Mouse (Mus musculus): Measurements from ENCODE around the gene Map3k11.

The Map3k11 gene

GRCm38 (mm10) chr19:5710581-5710980, 22.0 kb downstream of the Map3k11 start:
- DNase-seq (ENCODE audit: low spot score): no peak

- DNase-seq (ENCODE audit: low spot score): peak; percentile 18
Observed at GRCm38 (mm10) chr19:5711218-5711617, 22.7 kb downstream of the Map3k11 start.

DNA sequence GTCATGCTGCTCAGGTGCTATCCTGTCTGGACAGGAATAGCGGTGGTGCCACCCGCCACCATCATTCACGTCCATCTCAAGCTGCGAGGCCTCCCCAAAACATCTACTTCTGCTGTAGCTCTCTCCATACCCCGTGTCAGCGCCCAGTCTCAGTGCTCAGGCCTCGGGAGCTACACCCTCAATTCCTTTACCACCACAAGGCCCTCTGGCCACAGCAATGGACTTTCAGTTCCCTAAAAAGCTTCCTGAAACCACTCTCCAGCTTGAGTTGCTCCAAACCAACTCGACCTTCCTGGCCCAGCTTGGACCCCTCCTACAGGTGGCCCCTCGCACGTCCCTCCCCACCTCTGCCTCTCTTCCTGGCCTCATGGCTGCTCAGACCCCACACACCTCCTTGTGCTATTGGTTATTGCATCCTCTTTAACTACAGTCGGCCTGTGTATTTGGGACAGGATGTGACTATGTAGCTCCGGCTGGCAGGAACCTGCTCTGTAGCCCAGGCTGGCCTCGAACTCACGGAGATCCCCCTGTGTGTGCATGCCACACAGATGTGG, 23.4 kb downstream of the Map3k11 start:
- DNase-seq (ENCODE audit: low spot score): no peak

DNA sequence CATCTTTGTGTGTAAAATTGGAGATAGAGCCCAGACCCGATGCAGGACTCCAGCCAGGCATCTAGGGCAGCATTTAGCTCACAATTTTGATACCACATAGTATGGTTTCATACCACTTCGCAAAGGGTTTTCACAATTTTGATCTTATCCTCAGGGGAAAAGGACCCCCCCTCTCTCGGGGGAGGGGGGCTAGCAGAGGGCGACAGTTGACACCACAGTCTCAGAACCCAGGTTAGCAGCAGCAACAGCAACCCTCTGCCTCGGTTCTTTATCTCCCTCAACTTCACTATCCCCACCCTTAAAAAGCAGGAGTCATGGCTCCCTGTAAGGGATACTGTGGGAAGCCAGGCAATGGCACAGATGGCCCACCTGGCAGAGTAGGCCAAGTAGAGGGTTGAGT, 24.7 kb downstream of the Map3k11 start:
- DNase-seq (ENCODE audit: low spot score): no peak

DNA sequence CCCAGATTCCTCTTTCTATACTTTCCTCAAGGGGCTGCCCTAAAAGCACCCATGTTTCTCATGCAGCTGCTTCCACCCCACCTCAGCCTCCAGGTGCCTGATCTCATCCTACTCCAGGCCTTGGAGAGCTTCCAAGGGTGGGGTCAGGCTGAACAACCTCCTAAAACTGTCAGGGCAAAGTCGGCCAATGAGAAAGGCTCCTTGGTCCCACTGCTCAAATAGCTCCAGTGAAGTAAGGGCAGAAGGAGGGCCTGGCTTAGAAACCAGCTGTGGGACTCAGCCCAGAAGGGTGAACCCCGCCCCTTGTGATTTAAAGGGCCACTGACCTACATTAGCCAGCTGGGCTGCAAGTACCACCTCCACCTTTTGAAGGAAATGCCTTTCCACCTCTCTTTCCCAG, 25.2 kb downstream of the Map3k11 start:
- DNase-seq (ENCODE audit: low spot score): no peak

DNA sequence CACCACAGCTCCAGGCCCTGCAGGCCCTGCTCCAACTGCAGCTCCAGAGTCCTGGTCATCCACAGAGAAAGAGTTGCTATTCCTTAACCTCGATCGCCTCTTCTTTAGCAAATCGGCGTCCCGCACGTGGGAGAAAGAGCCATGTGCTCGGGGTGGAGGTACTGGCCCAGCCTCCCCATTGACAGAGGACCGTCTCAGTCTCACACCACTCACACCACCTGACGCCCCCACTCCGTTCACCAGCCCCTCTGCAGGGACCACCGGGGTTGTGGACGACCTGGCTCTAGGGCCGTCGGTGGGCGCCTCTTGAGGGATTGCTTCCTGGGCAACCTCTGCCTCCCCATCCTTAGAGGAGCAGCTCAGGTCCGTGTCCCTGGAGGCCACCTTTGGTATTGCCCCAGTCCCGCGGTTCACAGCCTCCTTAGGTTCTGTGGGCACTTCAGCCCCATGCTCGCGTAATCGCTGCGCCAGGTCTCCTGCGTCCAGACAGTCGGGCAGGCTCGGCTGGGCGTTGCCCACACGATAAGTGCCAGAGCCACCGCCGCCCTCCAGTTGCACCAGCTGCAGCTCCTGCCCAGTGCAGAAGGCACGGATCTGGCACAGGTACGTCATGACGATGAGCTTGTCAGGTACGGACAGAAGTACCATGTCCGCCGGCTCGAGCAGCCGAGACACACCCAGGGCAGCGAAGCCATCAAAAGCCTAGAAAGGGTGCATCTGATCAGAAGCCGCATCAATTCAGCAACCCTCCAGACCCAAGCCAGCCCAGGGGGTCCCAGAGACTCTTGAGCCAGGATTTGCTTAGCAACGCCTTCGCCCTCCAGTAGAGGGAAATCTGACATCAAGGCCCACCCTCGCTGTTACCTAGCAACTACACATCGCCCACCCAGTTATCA, 27.5 kb downstream of the Map3k11 start:
- DNase-seq (ENCODE audit: low spot score): peak; percentile 73

DNA sequence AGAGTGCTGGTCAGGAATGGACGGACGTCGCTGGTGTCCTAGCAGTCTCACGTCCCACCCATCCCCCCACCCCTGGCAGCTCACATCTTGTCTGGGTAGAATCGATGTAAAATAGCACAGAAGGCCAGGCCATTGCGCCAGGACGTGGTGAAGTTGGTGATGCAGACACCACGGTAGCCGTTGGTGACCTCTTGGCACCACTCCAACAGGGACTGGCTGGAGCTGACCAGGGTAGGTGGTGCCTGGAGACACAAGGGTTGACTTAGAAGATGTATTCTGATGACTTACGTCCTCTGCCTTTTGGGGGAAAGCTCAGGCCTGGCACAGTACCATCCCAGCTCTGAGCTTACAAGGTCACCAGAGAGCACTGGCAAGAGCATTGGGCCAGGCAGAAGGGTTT, 28.4 kb downstream of the Map3k11 start:
- DNase-seq (ENCODE audit: low spot score): no peak

GRCm38 (mm10) chr19:5721233-5721632, 32.7 kb downstream of the Map3k11 start:
- no peak for DNase-seq (ENCODE audit: low spot score)

DNA sequence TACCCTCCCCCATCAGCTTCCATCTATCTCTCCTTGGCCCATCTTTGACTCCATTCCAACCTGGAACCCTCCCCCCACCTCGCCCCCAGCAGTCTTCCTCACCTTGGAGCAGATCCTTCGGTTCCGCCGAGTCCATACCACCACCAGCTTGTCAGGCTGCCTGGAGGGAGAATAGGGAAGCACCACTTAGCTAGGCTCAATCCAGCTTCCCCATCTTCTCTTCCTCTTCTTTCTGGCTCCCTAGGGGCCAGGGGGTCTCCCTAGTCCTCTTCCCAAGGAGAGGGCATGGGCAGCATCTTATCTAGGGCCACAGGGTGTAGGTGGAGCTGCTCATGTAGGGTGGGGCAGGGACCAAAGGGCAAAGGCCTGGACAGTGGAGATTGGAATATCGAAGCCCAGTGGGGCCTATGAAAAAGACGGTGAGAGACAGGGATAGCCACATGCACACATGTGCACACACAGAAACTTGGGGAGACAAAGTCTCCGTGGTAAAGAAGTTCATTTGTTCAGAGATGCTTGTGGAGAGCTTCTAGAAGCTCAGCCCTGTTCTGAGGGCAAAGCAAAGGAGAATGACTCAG, 34.4 kb downstream of the Map3k11 start:
- DNase-seq (ENCODE audit: low spot score): peak; percentile 53

- DNase-seq (ENCODE audit: low spot score): no peak
Observed at GRCm38 (mm10) chr19:5723934-5724548, 35.5 kb downstream of the Map3k11 start.

DNA sequence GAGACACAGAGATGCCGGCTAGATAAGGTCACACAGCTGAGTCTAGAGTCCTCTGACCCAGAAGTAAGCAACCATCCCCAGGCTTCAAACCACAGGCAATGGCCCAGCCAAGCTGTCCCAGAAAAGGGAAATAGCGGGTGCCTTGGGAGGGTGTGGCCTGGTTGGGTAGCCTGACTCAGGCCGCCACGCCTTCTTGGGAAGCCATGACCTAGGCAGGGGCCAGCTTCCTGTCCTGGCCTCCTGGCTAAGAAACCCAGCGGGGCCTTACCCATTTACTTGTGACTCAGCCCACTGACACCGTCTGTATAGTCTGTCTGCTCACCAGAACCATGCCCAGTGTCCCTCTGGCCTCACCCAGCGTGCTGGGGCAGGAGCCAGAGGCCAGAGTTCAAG, 36.0 kb downstream of the Map3k11 start:
- DNase-seq (ENCODE audit: low spot score): peak; percentile 75

GRCm38 (mm10) chr19:5725029-5725707, 36.6 kb downstream of the Map3k11 start:
- DNase-seq (ENCODE audit: low spot score): peak; percentile 50

- peak; percentile 69 for DNase-seq (ENCODE audit: low spot score)
Observed at GRCm38 (mm10) chr19:5725767-5726515, 37.4 kb downstream of the Map3k11 start, which contains the start of gene Ehbp1l1. TSS of gene Ehbp1l1 (minus strand) at chr19:5726317.

GRCm38 (mm10) chr19:5726961-5727578, 38.5 kb downstream of the Map3k11 start:
- DNase-seq (ENCODE audit: low spot score): peak; percentile 63

DNA sequence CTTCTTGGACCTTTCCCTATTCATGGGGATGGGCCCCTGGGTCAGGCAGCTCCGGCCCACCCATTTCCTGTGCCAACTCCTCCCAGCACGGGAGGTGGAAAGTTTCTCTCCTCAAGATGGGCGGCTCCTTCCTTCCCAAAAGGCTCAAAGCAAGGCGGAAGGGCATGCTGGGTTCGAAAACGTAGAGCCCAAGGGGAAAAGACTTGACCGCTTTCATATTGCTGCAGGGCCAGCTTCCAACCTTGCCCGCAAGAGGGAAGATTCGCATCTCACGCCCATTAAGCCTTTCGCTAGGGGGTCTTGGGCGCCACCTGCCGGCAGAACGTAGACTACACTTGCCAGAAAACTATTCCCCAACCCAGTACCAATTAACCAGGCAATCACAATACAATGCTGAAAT, 39.2 kb downstream of the Map3k11 start:
- DNase-seq (ENCODE audit: low spot score): peak; percentile 89

- no peak for DNase-seq (ENCODE audit: low spot score)
Observed at GRCm38 (mm10) chr19:5728631-5729443, 40.3 kb downstream of the Map3k11 start.

GRCm38 (mm10) chr19:5729444-5729815, 40.9 kb downstream of the Map3k11 start, which contains the start of gene Fam89b:
TSS of gene Fam89b (minus strand) at chr19:5729653.
- peak; percentile 83 for DNase-seq (ENCODE audit: low spot score)

DNA sequence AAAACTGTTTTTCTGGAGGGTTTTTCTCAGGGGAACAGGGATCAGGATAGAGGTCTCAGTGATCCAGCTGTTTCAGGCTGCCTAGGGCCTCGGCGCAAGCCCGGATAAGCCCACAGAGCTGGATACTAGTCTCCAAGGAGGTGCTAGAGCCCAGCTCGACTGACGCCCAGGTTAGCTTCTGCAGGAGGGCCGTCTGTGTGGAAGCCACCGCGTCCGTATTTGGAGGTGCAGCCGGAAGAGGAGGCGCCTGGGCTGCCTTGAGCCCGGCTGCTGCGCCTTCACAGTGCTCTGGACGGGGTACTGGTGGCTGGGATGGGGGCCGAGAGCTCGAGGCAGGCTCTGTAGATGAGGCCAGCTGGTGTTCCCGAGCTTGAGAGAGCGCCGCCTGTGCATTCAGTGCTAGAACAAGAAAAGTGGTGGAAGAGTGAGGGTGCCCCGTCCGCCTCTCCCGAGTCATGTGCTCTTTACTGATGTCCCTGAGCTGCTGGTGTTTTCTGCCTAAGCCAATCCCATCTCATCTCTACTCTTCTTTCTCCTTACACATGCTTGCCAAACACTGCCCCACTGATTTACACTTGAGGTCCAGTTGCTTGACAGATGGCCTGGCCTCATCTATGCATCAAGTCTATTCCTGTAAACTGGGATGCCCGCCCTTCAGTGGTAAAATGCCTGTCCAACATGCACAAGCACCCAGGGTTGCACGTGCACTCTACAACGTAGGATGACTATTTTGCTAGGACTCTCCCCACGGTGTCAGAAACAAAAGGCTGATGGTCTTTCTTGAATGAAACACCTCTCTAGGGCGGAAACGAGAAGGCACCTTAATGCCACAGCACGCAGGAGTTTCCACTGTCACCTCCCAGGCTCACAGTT, 42.0 kb downstream of the Map3k11 start:
- DNase-seq (ENCODE audit: low spot score): no peak

Data from spleen, adult 12 weeks (tissue).